Mouse (Mus musculus) heart, postnatal 10 days (tissue): Measurements from ENCODE around the gene Gpx8. TPM values are rescaled to one million over a fixed set of nuclear protein-coding genes. Genes with fewer than 3 reads are reported as not detected.
"Not testable (repeated sequence)": the region's sequence is repeated elsewhere in the genome, so short reads cannot be mapped to it uniquely, and the experiment has no call there.

Experiments used
- DNase-seq, 2 experiments: peaks; one replicate each; pipeline ENCODE4 v3.0.0; 2021
- intact Hi-C: fragments of 180-260 bp; cut with DNase I; formaldehyde crosslinking; loops from one replicate; pipeline ENCODE4 v1.15.1; 2025
- microRNA-seq, 2 experiments: library from miRNA; unstranded; fragments of <30 nt; microRNA quantifications; one replicate each; pipeline ENCODE4 v1.2.0; 2022
- total RNA-seq, 2 experiments: library from RNA; stranded (reverse); gene quantifications; 2 replicates each; pipeline ENCODE4 v1.2.3; 2021

Gene Gpx8
- total RNA-seq, 2 experiments from 2014 or later, result 49.0 to 59.0 TPM

DNA sequence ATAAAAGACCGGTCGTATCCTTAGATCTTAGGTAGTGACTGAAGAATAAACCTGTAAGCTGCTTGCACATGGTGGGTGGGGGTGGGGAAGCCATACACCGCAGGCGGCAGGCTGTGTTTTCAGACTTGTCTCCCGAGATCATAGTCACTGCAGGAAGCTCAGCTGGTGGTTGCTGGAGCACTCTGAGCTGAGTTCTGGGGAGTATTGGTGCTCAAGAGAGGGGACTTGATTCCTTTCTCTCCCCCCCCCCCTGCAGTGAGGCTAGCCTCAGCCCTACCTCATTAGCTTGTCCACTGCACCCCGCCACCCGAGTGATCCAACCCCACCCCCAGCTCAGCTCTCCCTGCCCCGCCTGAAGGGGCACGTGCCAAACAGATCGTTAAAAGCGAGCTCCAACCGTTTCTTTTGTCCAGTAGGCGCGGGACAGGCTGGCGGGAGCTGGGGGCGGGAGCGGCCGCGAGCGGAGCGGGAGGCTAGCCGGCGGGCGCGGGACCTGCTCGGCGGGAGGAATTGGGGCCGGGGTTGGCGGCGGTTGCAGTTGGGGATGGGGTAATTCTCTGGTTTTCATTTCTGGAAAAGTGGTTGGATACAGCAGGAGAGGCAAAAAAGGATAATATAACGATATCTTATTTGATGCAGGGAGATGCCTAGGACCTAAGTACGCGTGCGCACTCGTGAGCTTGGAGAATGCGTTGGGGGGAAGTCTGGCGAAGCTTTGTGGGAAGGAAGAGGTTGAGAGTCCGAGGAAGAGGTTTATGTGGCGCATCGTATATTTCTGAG is 14.2 kb downstream of the Gpx8 start:
- intact Hi-C loops, result no loop called here
- DNase-seq, result no peak

DNA sequence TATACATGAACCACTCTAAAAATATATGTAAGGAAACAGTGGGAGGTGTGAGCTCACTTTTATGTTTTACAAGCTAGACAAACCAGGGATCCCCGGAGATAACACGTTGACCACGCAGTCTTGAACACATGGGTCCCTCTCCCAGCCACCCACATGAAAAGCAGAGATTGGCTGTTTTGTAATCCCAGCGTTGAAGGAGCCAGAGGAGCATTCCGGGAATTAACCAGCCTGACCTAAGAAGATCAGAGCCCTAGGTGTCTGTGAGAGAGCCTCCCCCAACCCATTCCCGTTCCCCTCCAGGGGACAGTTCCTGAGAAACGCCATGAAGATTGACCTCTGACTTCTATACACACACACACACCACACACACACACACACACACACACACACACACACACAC is 14.9 kb downstream of the Gpx8 start:
- DNase-seq, result no peak
- intact Hi-C loops, result no loop called here

DNA sequence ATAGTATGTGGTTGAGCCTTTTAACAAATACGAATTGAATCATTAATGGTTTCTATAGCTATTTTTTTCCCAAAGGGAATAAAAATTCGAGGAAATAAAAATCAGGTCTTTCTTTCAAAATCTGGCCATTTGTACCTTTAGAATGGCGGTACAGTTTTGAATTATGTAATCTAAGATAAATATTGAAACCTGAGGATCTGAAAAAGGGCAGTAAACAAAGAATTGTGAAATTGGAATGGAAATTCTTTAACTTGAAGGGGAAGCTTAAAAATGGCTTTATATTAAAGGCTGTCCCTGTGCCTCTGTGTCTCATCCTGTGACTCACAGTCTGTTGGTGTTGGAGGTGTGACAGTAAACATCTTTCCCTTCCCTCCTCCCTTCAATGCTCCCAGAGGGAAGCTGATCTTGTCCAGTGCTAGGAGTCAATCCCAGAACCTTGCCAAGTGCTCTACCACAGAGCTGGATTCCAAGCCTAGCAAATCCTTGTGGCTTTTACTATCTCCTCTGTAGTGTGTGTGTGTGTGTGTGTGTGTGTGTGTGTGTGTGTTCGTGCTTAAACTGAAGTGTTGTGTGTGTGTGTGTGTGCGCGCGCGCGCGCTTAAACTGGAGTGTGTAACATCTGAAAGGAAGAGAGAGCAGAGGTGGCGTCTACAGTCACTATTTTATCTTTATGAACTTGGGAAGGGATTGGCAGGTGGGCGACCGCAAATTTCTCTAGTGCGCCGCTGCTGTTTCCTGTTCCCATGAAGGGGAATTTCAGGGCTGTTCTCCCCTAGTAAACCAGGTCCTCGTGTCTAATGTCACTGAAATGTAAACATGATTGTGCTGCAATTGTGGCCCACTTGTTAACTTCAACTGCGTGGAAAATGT is 22.7 kb downstream of the Gpx8 start:
- DNase-seq, result no peak
- intact Hi-C loops, result no loop called here

DNA sequence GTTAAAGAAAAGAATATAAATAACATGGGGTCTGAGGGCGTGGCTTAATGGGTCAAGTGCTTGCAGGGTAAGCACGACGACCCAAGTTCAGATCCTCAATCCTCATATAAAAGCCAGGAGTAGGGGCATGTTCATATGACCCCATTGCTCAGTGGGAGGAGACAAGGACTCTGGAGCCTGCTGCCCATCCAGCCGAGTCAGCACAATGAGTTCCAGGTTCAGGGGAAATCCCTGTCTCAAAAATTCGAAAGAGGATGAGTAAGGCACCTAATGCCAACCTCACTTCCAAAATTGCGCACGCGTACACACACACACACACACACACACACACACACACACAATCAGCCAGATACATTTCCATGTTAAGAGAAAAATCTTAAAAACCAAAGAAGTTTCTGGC is 23.7 kb downstream of the Gpx8 start:
- no peak for DNase-seq
- intact Hi-C loops, result no loop called here

DNA sequence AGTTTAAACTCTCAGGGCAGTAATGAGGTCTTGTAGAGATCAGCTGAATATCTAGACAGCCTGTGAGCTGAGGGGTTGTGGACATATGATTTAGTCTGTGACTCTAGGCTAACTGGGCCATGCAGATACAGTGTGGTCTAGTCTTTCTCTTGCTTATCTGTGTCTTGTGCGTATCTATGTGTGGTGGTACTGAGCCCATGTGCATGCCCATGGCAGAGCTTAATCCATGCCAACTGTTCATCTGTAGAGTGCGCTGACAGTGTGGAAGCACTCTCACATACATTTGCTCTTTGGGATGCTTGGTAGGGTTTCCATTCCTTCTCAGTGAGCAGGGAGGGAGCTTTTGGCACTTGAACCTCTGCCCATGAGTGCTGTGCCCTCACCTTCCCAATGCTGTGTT is 24.7 kb downstream of the Gpx8 start:
- intact Hi-C loops, result no loop called here

DNA sequence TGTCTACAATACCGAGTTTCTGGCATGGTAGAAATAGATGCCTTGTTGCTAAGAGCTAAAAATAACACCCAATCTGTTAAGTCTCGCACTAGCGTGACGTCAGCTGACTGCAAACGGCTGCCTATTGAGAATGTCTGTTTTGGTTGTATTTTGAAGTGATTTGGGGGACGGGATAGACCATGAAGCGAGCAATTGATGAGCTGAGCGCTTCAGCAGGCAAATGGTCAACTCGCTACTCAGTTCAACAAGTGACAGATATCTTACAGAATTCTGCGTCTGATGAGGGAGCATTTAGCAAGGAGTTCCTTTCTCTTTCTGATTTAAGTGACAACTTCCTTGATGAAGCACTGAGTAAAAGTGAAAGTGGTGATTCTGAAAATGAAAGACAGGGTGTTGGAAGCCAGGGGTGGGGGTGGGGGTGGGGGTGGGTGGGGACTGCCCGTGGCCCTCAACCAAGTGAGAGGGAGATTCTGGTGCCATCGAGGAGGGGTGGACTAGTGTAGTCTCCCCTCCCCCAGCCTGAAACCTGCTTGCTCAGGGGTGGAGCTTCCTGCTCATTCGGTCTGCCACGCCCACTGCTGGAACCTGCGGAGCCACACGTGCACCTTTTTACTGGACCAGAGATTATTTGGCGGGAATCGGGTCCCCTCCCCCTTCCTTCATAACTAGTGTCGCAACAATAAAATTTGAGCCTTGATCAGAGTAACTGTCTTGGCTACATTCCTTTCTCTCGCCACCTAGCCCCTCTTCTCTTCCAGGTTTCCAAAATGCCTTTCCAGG is 32.8 kb downstream of the Gpx8 start:
- DNase-seq, result peak in 1 of 2 experiments; percentile 9
- intact Hi-C loops, result not testable (repeated sequence)

More for the DNA sequence above, 24.7 kb downstream of the Gpx8 start:
- no peak for DNase-seq

DNA sequence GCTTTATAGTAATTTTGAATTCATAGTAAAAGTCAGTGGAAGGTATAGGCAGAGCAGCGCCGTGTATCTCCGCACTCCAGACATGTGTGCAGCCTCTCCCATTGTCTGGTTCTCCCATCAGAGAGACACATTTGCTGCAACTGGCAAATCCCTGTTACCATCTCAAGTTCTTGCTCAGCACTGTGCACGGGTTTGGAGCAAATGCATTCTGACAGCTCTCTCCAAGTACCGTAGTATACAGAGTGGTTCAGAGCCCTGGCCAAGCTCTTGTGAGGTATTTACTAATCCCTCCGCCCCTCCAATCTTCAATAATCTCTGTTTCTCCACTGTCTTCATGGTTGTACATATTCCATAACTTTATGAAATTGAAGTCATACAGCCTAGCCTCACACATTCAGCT is 33.5 kb downstream of the Gpx8 start:
- DNase-seq, result no peak

DNA sequence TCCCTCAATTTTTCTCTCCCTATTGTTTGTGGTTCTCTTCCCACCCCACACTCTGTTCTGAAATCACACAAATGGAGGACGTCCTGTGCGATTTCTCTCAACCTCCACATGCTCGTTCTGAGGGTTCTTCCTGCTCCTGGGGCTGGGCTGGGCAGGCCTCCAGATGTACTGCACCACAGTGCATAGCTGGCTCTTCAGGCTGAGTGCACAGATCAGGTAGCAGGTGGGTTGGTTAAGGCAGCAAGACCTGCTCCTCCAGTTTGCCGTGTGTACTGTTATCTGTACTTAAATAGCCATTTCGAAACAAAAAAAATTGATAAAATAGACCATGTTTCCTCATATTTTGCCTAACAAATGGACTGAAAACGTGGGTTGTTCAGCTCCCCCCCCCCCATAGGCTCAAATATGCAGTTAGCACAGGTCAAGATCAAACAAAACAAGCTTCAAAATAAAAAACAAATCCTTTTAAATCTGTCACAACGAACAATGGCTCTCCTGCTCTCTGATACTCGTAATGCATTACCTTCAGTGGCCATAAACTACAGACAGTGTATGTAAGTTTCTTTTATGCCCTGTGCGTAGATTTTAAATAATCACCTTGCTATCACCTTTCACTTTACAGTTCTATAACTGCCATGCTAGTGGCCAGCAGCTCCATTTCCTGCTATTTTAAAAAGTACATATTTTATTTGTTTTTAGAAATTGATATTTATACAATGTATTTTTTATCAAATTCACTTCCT is 45.5 kb downstream of the Gpx8 start:
- intact Hi-C loops, result no loop called here
- no peak for DNase-seq

More for the DNA sequence above, 33.5 kb downstream of the Gpx8 start:
- intact Hi-C loops, result no loop called here

DNA sequence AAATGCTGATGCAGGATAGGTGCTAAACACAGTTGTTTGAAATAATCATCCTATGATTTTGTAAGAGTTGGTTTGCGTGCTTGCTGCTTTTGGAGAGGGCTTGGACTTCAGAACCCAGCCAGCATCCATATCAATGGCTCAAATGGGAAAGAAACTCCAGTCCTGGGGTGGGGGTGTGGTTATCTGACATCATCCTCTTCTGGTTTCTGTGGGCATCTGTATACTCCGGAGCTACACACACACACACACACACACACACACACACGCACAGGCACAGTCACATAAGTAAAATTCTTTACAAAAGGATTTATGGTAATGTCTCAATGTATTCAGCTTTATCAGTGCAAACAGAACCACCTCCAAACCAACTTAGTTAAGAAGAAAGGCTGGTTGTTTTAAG is 46.1 kb downstream of the Gpx8 start:
- intact Hi-C loops, result no loop called here

DNA sequence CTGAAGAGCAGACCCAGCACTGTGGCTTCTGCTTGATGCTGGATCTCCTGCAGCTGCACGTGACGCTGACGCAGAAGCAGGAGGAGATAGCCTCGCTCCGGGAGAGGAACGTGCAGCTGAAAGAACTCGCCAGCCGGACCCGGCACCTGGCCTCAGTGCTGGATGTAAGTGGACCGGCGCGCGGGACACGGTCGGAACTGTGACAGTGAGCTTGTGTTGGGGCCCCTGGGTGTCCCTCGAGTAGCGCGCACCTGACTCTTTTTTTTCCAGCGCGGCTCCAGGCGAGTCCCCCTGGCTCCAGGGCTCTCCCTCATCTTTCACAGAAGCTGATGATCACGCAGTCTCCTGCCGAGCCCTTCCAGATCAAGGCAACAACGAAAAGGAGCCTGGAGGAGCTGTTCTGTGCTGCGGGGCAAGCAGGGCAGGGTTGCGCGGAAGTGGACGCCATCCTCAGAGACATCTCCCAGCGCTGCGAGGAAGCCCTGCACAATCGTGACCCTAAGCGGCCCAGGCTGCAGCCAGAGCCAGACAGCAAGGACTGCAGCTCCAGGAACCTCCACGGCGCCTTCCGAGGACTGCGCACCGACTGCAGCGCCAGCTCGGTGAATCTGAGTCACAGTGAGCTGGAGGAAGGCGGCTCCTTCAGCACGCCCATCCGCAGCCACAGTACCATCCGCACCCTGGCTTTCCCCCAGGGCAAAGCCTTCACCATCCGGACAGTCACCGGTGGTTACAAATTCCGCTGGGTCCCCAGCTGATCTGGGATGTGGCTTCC is 47.6 kb downstream of the Gpx8 start:
- intact Hi-C loops, result no loop called here
- peak in 1 of 2 experiments; percentile 28 for DNase-seq

More for the DNA sequence above, 46.1 kb downstream of the Gpx8 start:
- DNase-seq, result no peak

DNA sequence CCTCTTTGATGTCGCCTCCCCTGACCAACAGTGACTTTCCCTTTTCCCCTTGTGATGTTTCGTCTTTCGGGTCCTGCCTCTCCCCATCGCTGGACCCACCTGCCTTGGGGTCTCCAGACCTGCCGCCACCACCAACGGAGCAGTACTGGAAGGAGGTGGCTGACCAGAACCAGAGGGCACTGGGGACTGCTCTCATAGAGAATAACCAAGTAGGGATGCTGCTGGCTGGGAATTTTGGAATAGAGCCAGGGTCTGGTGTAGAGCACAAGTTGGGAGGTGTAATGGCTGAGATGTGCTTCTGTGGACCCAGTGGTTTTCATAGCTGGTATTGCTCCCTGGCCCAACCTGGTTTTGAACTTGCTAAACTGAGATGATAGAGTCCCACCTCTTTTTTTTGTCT is 48.8 kb downstream of the Gpx8 start:
- DNase-seq, result no peak
- intact Hi-C loops, result no loop called here

DNA sequence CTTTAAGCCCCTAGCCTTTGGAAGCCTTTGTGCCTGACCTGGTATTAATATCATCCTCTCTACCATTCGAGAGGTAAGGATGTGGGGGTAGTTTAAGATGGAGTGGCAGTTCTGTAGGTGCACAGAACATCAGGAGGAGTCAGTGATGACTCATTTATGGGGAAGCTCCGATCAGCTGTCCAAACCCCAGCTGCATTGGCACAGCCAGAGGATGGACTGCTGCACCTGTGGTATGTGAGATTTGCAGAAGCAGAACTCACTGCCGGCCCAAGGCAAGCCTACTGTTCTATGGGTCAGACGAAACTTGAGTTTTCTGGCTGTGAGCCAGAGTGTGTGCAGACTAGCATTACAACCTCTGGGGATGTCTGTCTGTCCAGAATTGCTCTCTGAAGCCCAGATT is 49.8 kb downstream of the Gpx8 start:
- intact Hi-C loops, result no loop called here
- no peak for DNase-seq

DNA sequence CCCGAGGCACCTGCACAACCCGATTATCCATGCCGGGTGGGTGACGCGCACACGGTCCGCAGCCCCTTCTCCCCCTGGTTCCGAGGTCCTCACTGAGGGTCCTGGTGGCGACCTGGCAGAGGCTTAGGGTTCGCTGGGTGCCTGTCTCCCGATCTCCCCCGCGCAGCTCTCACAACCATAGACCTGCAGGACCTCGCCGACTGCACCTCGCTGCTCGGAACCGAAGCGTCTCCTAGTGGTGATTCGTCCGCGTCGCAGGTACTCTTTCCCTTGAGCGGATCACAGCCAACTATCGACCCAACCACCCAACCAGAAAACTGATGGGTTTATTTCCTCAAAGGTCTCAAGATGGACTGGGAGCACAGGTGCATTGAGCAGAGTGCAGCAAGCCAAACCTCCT is 52.0 kb downstream of the Gpx8 start:
- DNase-seq, result peak; percentile 34 to 60
- intact Hi-C loops, result no loop called here

DNA sequence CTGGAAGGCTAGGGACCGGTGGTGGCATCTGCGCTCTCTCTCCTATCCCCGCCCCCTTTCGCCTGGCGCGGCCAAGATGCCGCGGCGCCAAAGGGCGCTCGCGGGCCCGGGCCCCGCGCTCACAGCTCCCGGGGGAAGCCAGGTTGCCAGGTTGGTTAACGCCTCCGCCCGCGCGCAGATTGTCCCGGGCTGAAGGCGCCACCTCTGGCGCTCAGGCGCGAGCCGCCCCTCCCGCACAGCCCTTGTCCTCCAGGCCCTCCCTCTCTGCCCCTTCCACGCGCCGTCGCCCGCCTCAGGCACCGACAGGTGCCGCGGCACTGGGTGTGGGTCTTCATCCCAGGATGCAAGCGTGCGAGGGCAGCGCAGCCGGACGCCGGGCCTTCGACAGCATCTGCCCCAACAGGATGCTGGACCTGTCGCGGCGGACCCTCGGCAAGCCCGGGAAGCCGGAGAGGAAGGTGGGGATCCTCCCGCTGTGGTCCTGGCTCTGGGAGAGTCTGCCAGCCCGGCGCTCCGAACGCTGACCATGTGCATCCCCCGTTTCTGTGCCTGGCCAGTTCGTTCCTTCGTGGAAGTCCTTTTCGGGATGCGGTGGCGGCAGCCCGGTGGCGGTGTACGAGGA is 52.6 kb downstream of the Gpx8 start, which contains the start of gene Mcidas:
Gene Mcidas, plus strand, starts transcription at position 315 of the 622 bp plus-strand sequence.
- intact Hi-C loops, result no loop called here
- DNase-seq, result peak in 1 of 2 experiments; percentile 15

Small RNA genes lying within 50 kb of the gene (microRNA-seq; reads per million reads assigned to microRNA genes)
- gene Mir449a (36.0 to 59.8 reads per million in 2 experiments), gene Mir449b (0 reads per million in 2 experiments), gene Mir449c (0 reads per million in 2 experiments)

Other genes starting within 250 kb of the Gpx8 start
- 10 to 100 TPM; 89.0 to 90.0 TPM for gene Plpp1, start 245.6 kb downstream of the Gpx8 start, total RNA-seq
- gene Mtrex, start 119.0 kb downstream of the Gpx8 start, total RNA-seq, result 10 to 100 TPM; 29.4 to 31.6 TPM
- gene Dhx29, start 119.0 kb downstream of the Gpx8 start, total RNA-seq, result 10 to 100 TPM; 12.8 to 15.9 TPM
- under 1 TPM; 0.14 to 0.37 TPM for gene Ccno, start 58.6 kb downstream of the Gpx8 start, total RNA-seq
- not detected for gene Mcidas, start 52.6 kb downstream of the Gpx8 start, total RNA-seq
- gene Cdc20b, start 11.3 kb downstream of the Gpx8 start, total RNA-seq, result under 1 TPM in 1 of 2 experiments, not detected in 1; 0.17 TPM
- gene Gzma, start 54.6 kb upstream of the Gpx8 start, total RNA-seq, result under 1 TPM in 1 of 2 experiments, not detected in 1; 0.60 TPM
- gene Esm1, start 163.2 kb upstream of the Gpx8 start, total RNA-seq, result 1 to 10 TPM; 1.5 TPM
- not detected for gene Gzmk, start 179.5 kb upstream of the Gpx8 start, total RNA-seq
- 10 to 100 TPM in 1 of 2 experiments, 1 to 10 TPM in 1; 7.8 to 10.4 TPM for gene BC067074, start 246.7 kb upstream of the Gpx8 start, total RNA-seq